Mouse (Mus musculus) forebrain, postnatal 0 days (tissue): ENCODE results near the gene Clstn1. TPM values are rescaled to one million over a fixed set of nuclear protein-coding genes. Genes with fewer than 3 reads are reported as not detected.

Experiments
- ATAC-seq: fragments of 200-750 bp; cut with Nextera tagmentation; 2 replicates; pipeline ENCODE4 v1.8.0; 2017; ENCODE audit warnings: mild to moderate bottlenecking, moderate library complexity
- DNase-seq: peaks from one replicate; pipeline ENCODE4 v3.0.0-alpha.2; 2015
- H3K27ac ChIP-seq: fragments of 300-500 bp; sonication (generic); 2 replicates; pipeline ENCODE4 v1.5.1; 2014; ENCODE audit warnings: low read depth, mild to moderate bottlenecking, antibody characterized with exemption, low read length, moderate library complexity, mixed read lengths
- H3K27me3 ChIP-seq: fragments of 300-500 bp; sonication (generic); 2 replicates; pipeline ENCODE4 v1.6.1; 2014; ENCODE audit warnings: mild to moderate bottlenecking, low read length, mixed read lengths; ENCODE audit not compliant: insufficient read depth
- H3K36me3 ChIP-seq: fragments of 300-500 bp; sonication (generic); 2 replicates; pipeline ENCODE4 v1.6.1; 2014; ENCODE audit warnings: mild to moderate bottlenecking, moderate library complexity; ENCODE audit not compliant: insufficient read depth
- H3K4me1 ChIP-seq: fragments of 300-500 bp; sonication (generic); 2 replicates; pipeline ENCODE4 v1.6.1; 2014; ENCODE audit warnings: antibody characterized with exemption; ENCODE audit not compliant: insufficient read depth
- H3K4me2 ChIP-seq: fragments of 300-500 bp; sonication (generic); 2 replicates; pipeline ENCODE4 v1.6.1; 2014; ENCODE audit warnings: low read depth, mild to moderate bottlenecking, moderate library complexity
- H3K4me3 ChIP-seq: fragments of 300-500 bp; sonication (generic); 2 replicates; pipeline ENCODE4 v1.5.1; 2014; ENCODE audit warnings: low read depth, low read length, mixed read lengths
- H3K9ac ChIP-seq: fragments of 300-500 bp; sonication (generic); 2 replicates; pipeline ENCODE4 v1.6.1; 2014; ENCODE audit warnings: mild to moderate bottlenecking
- H3K9me3 ChIP-seq: fragments of 300-500 bp; sonication (generic); 2 replicates; pipeline ENCODE4 v1.6.1; 2016; ENCODE audit warnings: low read length
- CTCF ChIP-seq: sonication (generic); IDR thresholded peaks from 2 replicates; pipeline ENCODE4 v1.5.1; 2016; ENCODE audit warnings: antibody characterized with exemption, control low read depth, low read depth
- WGBS: fragments of 180-500 bp; shearing (Covaris S2); extraction: QIAGEN DNeasy Blood & Tissue Kit; methylation state at CpG from one replicate; pipeline ENCODE4 v1.1.7; 2014; 5-methylcytosine and 5-hydroxymethylcytosine counted together
- polyA plus RNA-seq: library from polyadenylated mRNA; unstranded; fragments of >200 nt; fragmentation: Nextera tagmentation; extraction: Ambion mirVana; gene quantifications from 2 replicates; pipeline ENCODE4 v1.2.1, GENCODE M21; 2015
- total RNA-seq: library from RNA; depleted of rRNA; stranded (reverse); fragments of >200 nt; gene quantifications from 2 replicates; pipeline ENCODE4 v1.2.3, GENCODE M21; 2014; rRNA removed

The Clstn1 gene
- total RNA-seq, result 367 and 451 TPM in 2 replicates
- polyA plus RNA-seq, result 142 and 179 TPM in 2 replicates

- Histone ChIP-seq H3K4me3 (peak within 1 kb of the TSS; percentile 96), H3K27ac (peak within 1 kb of the TSS; percentile 84), H3K4me2 (peak within 1 kb of the TSS; percentile 96), H3K9me3 (no peaks in the 10 kb centered on the region), H3K27me3 (no peaks in the 10 kb centered on the region), H3K36me3 (no peaks in the 10 kb centered on the region), H3K9ac (peak within 1 kb of the TSS; percentile 93), H3K4me1 (peaks cover 9% of the 10 kb centered on the region; the same call in 1 of the 2 replicates)
- peak; percentile 86 for ATAC-seq
- no peak for TF ChIP-seq CTCF
- 5% methylated on average over 94 of the region's 103 CpGs for WGBS
- peak; percentile 91 for DNase-seq
These were observed at the start of gene Clstn1 for GRCm38 (mm10) chr4:149586044-149586782. Clstn1 (plus strand) TSS chr4:149586468.

GRCm38 (mm10) chr4:149539441-149539840 lies 46.8 kb upstream of the Clstn1 start:
- no peak overlapping the region for H3K27ac ChIP-seq
- no peaks in the 10 kb centered on the region for H3K27me3 ChIP-seq
- H3K4me3 ChIP-seq, result no peak overlapping the region
- 83% methylated on average over 8 of the region's 8 CpGs for WGBS
- no peaks in the 10 kb centered on the region for H3K36me3 ChIP-seq
- no peaks in the 10 kb centered on the region for H3K9me3 ChIP-seq
- DNase-seq (no peak), ATAC-seq (no peak)
- no peaks in the 10 kb centered on the region for H3K4me1 ChIP-seq
- H3K4me2 ChIP-seq, result no peak overlapping the region
- H3K9ac ChIP-seq, result no peak overlapping the region
- no peak for TF ChIP-seq CTCF

- no peak overlapping the region for H3K4me2 ChIP-seq
These were observed 44.3 kb upstream of the Clstn1 start for GRCm38 (mm10) chr4:149541935-149542334.

GRCm38 (mm10) chr4:149542431-149542830 lies 43.8 kb upstream of the Clstn1 start:
- no peak overlapping the region for H3K27ac ChIP-seq
- no peak for ATAC-seq
- H3K4me3 ChIP-seq, result no peak overlapping the region
- H3K36me3 ChIP-seq, result peaks cover 17% of the 10 kb centered on the region
- no peaks in the 10 kb centered on the region for H3K27me3 ChIP-seq
- WGBS, result 78% methylated on average over 12 of the region's 12 CpGs
- no peaks in the 10 kb centered on the region for H3K4me1 ChIP-seq
- H3K9ac ChIP-seq, result no peak overlapping the region
- no peak for DNase-seq
- H3K4me2 ChIP-seq, result no peak overlapping the region
- H3K9me3 ChIP-seq, result no peaks in the 10 kb centered on the region
- TF ChIP-seq CTCF, result no peak

More at GRCm38 (mm10) chr4:149541935-149542334, 44.3 kb upstream of the Clstn1 start:
- H3K27ac ChIP-seq, result no peak overlapping the region
- H3K9ac ChIP-seq, result no peak overlapping the region
- no peak for DNase-seq
- no peaks in the 10 kb centered on the region for H3K4me1 ChIP-seq
- 45% methylated on average over 5 of the region's 5 CpGs for WGBS
- H3K9me3 ChIP-seq, result no peaks in the 10 kb centered on the region
- ATAC-seq, result no peak
- no peak overlapping the region for H3K4me3 ChIP-seq
- TF ChIP-seq CTCF, result no peak
- H3K36me3 ChIP-seq, result peaks cover 16% of the 10 kb centered on the region
- H3K27me3 ChIP-seq, result no peaks in the 10 kb centered on the region

- no peak overlapping the region for H3K4me2 ChIP-seq
- no peaks in the 10 kb centered on the region for H3K9me3 ChIP-seq
- peaks cover 17% of the 10 kb centered on the region for H3K36me3 ChIP-seq
- no peaks in the 10 kb centered on the region for H3K27me3 ChIP-seq
- WGBS, result 37% methylated on average over 10 of the region's 10 CpGs
- H3K4me3 ChIP-seq, result no peak overlapping the region
- no peak overlapping the region for H3K27ac ChIP-seq
- H3K9ac ChIP-seq, result no peak overlapping the region
- peak; percentile 99 for TF ChIP-seq CTCF
- no peaks in the 10 kb centered on the region for H3K4me1 ChIP-seq
- peak; percentile 67 for ATAC-seq
- peak; percentile 90 for DNase-seq
These were observed 43.2 kb upstream of the Clstn1 start for GRCm38 (mm10) chr4:149542927-149543553.

GRCm38 (mm10) chr4:149544892-149545291 lies 41.4 kb upstream of the Clstn1 start:
- ATAC-seq (no peak), DNase-seq (no peak)
- Histone ChIP-seq H3K27ac (no peak overlapping the region), H3K4me2 (no peak overlapping the region), H3K27me3 (no peaks in the 10 kb centered on the region), H3K4me3 (no peak overlapping the region), H3K9me3 (no peaks in the 10 kb centered on the region), H3K4me1 (no peaks in the 10 kb centered on the region), H3K9ac (no peak overlapping the region), H3K36me3 (peaks cover 22% of the 10 kb centered on the region)
- 86% methylated on average over 8 of the region's 8 CpGs for WGBS
- no peak for TF ChIP-seq CTCF
